Mouse (Mus musculus): ENCODE results near the gene Tmem62. TPM values are rescaled to one million over a fixed set of nuclear protein-coding genes. Genes with fewer than 3 reads are reported as not detected.
"Not testable (repeated sequence)": the region's sequence is repeated elsewhere in the genome, so short reads cannot be mapped to it uniquely, and the experiment has no call there.

The Tmem62 gene
- 8.1 and 11.2 TPM in 2 replicates for total RNA-seq (2021)
- long read RNA-seq, experiment 1, transcript Tmem62-201 (14 exons, 2,921 nt), result major isoform, 18 of 25 reads
- long read RNA-seq, experiment 1, partial matches to known transcripts, result 2 of 25 reads
- long read RNA-seq, experiment 1, other reads (novel, unspliced or antisense), result 4 of 25 reads
- long read RNA-seq, experiment 2, partial matches to known transcripts, result 0 of 3 reads
- long read RNA-seq, experiment 2, other reads (novel, unspliced or antisense), result 0 of 3 reads

DNA sequence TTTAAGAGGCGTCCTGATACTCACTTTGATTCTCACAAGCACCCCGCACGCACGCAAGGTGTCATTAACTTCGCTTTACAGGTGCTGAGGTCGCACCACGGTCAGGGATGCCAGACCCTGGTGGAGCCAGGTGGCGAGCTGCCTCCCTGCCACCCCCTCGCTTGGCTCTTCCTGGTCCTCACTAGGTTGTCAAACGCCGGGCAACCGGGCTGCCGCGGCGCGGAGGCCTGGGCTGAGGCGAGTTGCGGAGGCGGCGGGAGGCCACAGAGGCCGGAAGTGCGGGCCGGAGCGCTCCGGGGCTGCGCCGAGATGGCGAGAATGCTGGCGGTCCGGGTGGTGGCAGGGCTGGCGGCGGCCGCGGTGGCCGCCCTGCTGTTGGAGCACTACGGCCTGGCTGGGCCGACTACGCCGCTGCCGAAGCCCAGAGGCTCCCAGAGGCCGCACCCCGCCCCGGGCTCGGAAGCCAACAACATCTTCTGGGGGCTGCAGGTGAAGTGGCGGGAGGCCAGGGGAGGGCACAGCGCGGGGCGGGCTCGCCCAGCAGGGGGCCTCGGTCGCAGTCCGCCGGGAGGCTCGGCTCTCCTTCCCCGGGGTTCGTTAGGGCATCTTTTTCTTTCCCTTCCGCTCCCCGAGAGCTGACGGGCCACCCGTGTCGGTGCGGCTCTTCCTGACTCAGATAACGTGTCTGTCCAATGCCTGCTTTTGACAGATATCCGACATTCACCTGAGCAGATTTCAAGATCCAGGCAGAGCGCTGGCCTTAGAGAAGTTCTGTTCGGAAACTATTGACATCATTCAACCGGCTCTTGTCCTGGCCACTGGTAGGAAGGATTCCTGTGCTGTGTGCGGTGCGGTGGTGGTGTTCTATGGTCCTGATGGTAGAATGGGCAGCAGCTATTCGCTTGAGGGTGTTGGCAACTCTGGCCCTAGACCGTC lies at the start of gene Tmem62:
TSS of gene Tmem62 (plus strand) at position 28 of the 936 bp plus-strand sequence.
- DNase-seq, result peak; percentile 83

GRCm38 (mm10) chr2:120933038-120933437 lies 43.8 kb upstream of the Tmem62 start:
- DNase-seq, result no peak

DNA sequence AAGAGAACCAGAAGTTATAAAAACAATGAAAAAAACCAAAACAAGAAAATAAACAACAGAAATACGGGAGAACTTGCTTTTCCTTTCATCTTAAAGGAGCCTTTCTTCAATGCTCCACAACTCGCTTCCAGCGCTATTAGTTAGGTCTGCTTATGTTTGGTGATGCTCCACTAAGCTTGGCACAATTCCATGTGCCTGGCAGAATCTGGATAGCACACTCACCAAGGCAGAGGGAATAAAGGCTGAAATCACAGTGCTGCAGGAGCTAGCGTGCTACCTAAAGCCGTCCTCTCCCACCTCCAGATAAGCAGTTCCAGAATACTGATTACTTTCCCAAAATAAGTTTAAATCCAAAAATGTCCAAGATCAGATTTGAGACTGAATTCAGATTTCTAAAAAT lies 25.6 kb upstream of the Tmem62 start:
- no peak for DNase-seq

DNA sequence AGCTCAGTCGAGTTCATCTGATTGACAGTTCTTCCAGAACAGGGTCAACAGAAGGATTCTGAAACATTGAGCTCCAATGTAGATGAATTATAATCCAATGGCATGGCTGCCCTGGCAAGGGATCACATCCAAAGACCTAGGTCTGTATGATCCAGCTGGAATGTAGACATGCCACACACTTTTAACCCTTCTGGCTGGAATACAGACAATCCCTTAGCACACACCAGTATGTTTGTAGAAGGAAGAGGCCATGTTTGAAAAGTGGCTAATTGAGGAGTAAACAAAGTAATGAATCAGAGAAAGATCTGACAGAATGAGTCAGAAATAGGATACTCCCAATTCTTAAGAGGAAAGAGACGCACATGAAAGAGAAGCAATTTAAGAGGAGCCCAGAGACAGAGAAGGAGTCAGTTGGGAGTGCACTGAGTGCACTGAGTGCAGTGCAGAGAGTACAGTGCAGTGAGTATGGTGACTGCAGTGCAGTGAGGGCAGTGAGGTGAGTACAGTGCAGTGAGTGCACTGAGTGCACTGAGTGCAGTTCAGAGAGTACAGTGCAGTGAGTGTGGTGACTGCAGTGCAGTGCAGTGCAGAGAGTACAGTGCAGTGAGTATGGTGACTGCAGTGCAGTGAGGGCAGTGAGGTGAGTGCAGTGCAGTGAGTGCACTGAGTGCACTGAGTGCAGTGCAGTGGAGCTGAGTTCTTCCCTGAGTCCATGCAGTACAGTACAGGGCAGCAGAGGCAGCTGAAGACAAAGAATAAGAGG lies 24.5 kb upstream of the Tmem62 start:
- DNase-seq, result no peak

DNA sequence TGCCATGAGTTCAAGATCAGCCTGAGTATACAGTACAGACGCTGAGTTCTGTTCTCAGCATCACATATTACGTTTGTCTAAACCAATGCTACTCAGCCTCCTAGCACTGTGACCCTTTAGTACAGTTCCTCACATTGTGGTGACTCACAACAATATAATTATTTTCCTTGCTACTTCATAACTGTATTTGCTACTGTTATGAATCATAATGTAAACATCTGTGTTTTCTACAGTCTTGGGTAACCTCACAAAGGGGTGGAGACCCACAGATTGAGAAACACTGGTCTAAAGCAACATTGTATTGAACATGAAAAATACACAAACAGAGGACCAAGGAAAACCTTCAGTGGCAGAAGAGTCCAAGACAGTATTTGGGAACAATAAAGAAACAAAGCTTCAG lies 17.5 kb upstream of the Tmem62 start:
- no peak for DNase-seq

GRCm38 (mm10) chr2:120959827-120960226 lies 17.0 kb upstream of the Tmem62 start:
- DNase-seq, result no peak

DNA sequence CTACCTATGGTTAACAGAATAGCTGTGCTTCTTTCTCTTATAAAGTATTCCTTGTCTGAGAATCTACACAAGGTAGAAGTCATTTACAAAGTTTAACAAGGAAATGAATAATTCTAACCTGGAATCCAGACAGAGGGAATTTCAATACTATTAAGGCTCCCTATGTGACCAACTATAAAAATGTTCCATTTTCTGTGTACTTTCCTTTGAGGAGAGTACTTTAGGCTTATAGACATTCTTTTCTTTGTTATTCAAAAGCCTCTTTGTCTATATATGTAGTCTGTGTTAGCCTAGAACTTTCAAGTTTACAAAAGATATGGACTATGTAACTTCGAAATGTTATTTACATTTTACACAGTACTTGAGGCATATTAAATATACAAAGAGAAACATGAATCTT lies 16.6 kb upstream of the Tmem62 start:
- DNase-seq, result no peak

DNA sequence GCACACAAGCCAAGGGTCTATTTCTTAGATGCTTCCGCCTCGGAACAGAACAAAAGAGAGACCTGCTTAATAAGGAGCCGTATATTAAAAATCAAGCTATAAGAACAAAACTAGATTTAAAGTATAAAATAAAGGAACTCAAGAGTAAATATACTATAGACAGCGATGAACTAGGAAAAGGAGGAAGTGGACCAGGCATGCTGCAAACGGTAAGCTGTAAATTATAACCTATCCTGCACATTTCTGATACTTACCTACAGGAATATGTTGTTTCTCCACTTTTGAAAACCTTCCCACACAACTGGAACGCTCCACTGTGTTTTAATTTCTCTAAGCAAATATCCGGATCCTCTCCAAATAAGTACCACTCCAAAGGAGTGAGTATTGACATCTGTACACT lies 13.7 kb upstream of the Tmem62 start:
- no peak for DNase-seq

DNA sequence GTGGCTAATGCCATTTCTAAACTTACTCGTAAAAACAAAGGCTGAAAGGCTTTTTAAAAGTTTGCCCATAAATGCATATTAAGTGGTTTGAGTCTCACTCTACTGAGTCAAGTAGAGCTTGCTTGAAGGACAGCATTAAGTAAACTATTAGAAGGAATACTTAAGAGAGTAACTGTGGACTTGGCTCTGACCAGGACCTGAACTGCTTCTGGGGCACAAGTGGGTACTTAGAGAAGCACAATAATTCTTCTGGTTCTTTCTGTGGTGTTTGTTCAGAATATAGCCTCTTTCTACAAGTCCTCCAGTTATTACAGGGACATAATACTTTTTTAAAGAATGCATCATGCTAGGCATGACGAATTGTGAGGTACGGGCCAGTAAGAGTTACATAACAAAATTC lies 11.3 kb upstream of the Tmem62 start:
- DNase-seq, result no peak

DNA sequence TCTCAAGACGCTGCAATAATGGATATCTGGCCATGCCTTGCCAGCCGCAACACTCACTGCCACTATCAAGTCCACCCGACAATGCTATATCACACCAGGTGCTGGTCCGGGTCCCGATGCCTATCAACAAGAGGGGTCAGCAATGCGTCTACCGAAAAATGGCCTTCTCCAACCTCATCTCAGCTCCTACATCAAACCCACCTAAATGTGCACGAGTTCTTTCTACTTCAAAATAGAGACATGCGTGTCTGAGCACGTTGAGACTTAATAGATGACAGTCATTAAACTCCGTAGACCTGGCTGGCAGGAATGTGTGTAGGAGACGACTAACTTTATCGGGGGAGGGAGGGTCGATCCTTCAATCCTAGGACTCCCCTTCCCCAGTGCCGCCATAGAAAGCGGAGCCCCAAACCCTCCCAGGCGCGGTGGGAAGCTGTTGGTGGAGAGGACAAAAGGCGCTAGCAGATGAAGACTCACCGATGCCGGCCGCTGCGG lies 6.7 kb upstream of the Tmem62 start:
- peak; percentile 21 for DNase-seq

GRCm38 (mm10) chr2:120970559-120971080 lies 6.2 kb upstream of the Tmem62 start, which contains the start of gene Ubr1:
Ubr1 (minus strand) TSS chr2:120970715.
- peak; percentile 93 for DNase-seq

- no peak for DNase-seq
Measured at GRCm38 (mm10) chr2:120971766-120972165, 5.1 kb upstream of the Tmem62 start.

DNA sequence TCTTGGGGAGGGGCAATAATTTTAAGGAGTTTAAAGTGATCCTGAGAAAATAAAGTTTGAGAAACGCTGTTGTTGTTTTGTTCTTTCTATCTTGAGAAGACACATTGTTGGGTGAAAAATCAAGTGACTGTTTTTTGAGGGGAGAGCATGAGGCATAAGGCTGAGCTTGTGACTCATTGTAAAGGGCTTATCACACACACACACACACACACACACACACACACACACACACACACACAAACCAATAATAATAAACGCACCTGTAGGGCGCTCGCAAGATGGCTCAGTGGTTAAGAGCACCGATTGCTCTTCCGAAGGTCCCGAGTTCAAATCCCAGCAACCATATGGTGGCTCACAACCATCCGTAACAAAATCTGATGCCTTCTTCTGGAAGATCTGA lies 4.6 kb upstream of the Tmem62 start:
- DNase-seq, result not testable (repeated sequence)

DNA sequence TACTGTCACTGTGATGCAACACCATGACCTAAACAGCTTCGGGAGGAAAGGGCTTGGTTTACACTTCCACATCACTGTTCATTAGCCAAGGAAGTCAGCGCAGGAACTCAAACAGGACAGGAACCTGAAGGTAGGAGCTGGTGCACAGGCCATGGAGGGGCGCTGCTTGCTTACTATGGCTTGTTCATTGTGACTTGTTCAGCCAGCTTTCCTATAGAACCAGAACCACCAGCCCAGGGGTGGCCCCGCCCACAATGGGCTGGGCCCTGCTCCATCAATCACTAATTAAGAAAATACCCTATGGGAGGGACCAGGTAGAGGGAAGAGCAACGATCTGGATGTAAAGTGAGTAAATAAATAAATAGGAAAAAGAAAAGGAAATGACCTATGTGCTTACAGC lies 3.9 kb upstream of the Tmem62 start:
- peak; percentile 14 for DNase-seq

DNA sequence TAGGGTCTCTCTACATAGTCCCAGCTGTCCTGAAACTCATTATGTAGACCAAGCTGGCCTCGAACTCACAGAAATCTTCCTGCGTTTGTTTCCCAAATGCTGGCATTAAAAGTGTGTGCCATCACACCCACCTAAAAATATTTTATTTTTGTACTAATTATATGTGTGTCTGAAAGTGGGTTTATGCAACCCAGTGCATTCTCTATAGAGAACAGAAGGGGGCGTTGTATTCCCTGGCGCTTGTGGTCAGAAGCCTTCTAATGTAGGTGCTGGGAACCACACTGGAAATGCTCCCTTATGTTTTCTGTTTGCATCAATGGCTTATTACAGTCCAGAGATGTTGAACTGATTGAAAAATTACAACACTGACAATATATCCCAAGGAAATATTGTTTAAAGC lies 509 bp upstream of the Tmem62 start:
- DNase-seq, result peak; percentile 45

DNA sequence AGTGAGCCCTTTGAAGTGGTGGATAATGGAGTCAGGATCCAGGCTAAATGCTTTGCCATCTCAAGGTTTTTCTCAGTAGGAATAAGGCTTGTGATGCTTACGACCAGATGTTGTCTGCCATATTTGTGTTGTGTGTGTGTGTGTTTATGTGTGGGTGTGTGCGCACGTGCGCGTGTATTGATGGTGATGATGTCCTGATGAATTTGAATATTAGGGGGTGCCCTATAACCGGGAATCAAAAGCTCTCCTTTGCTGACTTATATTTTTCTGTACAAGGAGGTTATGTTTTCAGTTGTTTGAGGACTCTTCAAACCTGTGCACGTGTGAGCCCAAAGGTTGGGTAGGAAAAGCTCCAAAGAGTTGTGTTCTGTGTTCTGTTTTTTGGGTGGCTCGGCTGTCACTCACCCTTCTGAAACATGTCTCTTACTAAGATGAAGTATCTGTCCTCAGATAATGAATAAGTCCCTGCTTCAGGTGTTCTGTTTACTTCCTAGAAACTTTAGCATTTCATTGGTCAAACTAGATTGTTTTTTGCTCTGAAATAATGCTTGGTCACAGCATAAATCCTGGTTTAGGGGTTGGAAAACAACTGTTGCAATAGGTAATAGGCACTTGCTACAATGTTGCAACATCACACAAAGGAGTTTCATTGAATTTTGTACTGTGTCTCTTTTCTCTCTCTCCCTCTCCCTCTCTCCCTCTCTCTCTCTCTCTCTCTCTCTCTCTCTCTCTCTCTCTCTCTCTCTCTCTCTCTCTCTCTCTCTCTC lies 1.3 kb downstream of the Tmem62 start:
- DNase-seq, result no peak

DNA sequence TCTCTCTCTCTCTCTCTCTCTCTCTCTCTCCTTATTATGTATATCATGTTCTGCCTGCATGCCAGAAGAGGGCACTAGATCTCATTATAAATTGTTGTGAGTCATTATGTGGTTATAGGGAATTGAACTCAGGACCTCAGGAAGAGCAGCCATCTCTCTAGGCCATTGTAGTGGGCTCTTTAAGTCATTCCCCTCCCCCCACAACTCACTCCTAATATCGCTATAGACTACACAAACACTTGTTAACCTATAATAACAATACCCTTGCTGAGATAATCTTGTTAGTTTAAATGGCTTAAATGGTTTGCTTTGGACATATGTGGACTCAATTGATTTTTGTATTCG lies 1.8 kb downstream of the Tmem62 start:
- no peak for DNase-seq

GRCm38 (mm10) chr2:120979819-120980218 lies 3.0 kb downstream of the Tmem62 start:
- DNase-seq, result no peak

DNA sequence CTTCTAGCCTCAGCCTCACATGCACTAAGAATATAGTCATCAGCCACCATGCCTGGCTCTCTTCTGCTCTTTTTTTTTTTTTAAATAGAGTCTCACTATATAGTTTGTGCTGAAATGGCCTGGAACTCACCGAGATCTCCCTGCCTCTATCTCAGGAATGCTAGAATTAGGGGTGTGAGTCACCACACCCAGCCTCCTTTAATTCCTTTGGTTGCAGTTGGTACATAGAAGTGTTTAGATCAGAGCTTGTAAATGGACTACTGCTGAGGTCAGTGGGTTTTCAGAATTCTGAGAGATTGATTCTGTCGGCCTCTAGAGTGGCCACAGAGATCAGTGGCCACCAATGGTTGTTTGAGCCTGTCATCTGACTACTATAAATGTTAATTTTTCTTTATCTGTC lies 4.0 kb downstream of the Tmem62 start:
- DNase-seq, result no peak

DNA sequence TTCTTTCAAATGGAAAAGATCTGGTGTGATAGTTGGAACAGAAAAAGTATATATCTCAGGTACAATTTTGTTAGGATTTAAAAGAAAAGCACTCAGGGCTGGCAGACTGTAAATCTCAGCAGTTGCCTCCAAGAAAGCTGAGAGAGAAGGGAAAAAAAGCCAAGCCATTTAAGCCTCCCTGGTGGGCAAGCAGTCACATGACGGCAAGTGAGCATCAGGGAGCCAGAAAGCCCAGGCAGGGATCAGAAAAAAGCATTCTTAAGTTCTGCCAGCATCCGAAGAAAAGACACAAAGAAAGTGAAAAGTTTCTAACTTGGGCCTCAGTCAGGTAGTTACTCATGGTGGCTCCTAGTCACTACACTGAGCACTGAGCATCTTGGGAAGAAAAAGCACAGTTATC lies 6.8 kb downstream of the Tmem62 start:
- no peak for DNase-seq

DNA sequence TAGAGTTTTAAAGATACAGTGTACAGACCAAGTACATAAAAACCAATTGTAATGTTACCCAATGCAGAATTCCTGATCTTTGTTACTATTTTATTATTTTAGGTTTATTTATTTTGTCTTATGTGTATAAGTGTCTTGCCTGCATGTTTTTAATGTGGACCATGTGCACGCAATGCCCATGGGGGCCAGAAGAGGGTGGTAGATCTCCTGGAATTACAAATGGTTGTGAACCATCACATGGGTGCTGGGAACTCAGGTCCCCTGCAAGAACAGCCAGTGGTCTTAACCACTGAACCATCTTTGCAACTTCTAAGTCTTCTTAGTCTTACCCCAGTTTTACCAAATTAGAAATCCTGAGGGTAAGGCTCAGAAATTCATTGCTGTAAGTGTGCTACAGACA lies 8.4 kb downstream of the Tmem62 start:
- no peak for DNase-seq

- no peak for DNase-seq
Measured at GRCm38 (mm10) chr2:120991196-120991595, 14.4 kb downstream of the Tmem62 start.
